Mouse (Mus musculus) midbrain, embryonic 12.5 days (tissue): Measurements from ENCODE around the gene Elfn1. TPM values are rescaled to one million over a fixed set of nuclear protein-coding genes. Genes with fewer than 3 reads are reported as not detected.
"Not testable (repeated sequence)": the region's sequence is repeated elsewhere in the genome, so short reads cannot be mapped to it uniquely, and the experiment has no call there.

Experiments used
- ATAC-seq: fragments of 200-750 bp; cut with Nextera tagmentation; 2 replicates; pipeline ENCODE4 v1.8.0; 2017; ENCODE audit warnings: low read depth, moderate TSS enrichment, moderate library complexity; ENCODE audit not compliant: low FRiP score
- H3K27ac ChIP-seq: fragments of 300-500 bp; sonication (generic); replicated peaks from 2 replicates; pipeline ENCODE4 v1.5.1; 2016; ENCODE audit warnings: mild to moderate bottlenecking
- H3K27me3 ChIP-seq: fragments of 300-500 bp; sonication (generic); 2 replicates; pipeline ENCODE4 v1.6.1; 2016; ENCODE audit warnings: mild to moderate bottlenecking
- H3K36me3 ChIP-seq: fragments of 300-500 bp; sonication (generic); 2 replicates; pipeline ENCODE4 v1.6.1; 2016
- H3K4me1 ChIP-seq: fragments of 300-500 bp; sonication (generic); 2 replicates; pipeline ENCODE4 v1.6.1; 2016
- H3K4me2 ChIP-seq: fragments of 300-500 bp; sonication (generic); replicated peaks from 2 replicates; pipeline ENCODE4 v1.6.1; 2016; ENCODE audit warnings: mild to moderate bottlenecking, moderate library complexity
- H3K4me3 ChIP-seq: fragments of 300-500 bp; sonication (generic); 2 replicates; pipeline ENCODE4 v1.5.1; 2016; ENCODE audit warnings: mild to moderate bottlenecking
- H3K9ac ChIP-seq: fragments of 300-500 bp; sonication (generic); replicated peaks from 2 replicates; pipeline ENCODE4 v1.6.1; 2016; ENCODE audit warnings: mild to moderate bottlenecking, moderate library complexity
- H3K9me3 ChIP-seq: fragments of 300-500 bp; sonication (generic); 2 replicates; pipeline ENCODE4 v1.6.1; 2016; ENCODE audit warnings: mild to moderate bottlenecking
- WGBS: fragments of 180-500 bp; shearing (Covaris S2); methylation state at CpG from one replicate; pipeline ENCODE4 v1.1.7; 2016; 5-methylcytosine and 5-hydroxymethylcytosine counted together
- polyA plus RNA-seq: library from polyadenylated mRNA; unstranded; fragments of >200 nt; fragmentation: Nextera tagmentation; extraction: Ambion mirVana; gene quantifications from 2 replicates; pipeline ENCODE4 v1.2.1, GENCODE M21; 2016

Gene Elfn1
- polyA plus RNA-seq, 1 experiment from 2014 or later, result 0.94 TPM

DNA sequence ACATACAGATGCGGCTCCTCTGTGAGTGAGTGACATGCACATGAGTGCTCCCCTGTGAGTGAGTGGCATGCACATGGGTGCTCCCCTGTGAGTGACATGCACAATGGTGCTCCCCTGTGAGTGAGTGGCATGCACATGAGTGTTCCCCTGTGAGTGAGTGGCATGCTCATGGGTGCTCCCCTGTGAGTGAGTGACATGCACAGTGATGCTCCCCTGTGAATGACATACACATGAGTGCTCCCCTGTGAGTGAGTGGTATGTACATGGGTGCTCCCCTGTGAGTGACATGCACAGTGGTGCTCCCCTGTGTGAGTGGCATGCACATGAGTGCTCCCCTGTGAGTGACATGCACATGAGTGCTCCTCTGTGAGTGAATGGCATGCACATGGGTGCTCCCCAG lies 74.2 kb downstream of the Elfn1 start:
- no peaks in the 10 kb centered on the region for H3K9me3 ChIP-seq
- 96% methylated on average over 1 of the region's 1 CpGs for WGBS
- no peak overlapping the region for H3K4me3 ChIP-seq
- H3K27me3 ChIP-seq, result peaks cover 8% of the 10 kb centered on the region
- no peak overlapping the region for H3K4me2 ChIP-seq
- H3K9ac ChIP-seq, result no peak overlapping the region
- no peaks in the 10 kb centered on the region for H3K36me3 ChIP-seq
- ATAC-seq, result no peak
- peaks cover 12% of the 10 kb centered on the region for H3K4me1 ChIP-seq
- no peak overlapping the region for H3K27ac ChIP-seq

DNA sequence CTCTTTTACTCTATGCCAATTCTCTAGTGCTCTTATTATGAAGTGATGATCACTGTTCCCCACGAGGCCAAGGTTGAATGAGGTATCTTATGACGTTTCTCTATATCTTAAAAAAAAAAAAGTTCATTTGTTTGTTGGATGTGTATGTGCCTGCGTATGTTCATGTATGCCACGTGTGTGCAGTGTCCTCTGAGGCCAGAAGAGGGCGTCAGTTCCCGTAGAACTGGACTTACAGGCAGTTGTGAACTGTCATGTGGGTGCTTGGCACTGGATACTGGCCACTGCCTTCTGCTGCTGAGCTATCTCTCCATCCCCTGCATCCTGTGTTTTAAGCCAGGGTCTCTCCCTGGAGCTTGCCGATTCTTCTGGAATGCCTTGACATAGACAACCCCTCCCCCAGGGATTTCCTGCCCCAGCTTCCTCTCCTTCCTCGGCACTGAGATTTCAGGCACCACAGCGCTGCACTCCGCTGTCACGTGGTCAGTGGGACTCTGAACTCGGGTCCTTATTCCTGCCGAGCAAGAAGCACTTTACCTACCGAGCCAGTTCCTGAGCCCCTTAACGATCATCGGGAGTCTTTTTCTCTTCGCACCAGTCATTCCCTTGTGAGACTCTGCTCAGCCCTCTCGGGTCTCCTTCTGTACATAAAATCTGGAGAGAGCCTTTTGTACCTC lies 77.5 kb downstream of the Elfn1 start:
- Histone ChIP-seq H3K9me3 (no peaks in the 10 kb centered on the region), H3K4me2 (no peak overlapping the region), H3K4me3 (no peak overlapping the region), H3K4me1 (no peaks in the 10 kb centered on the region), H3K27ac (no peak overlapping the region), H3K9ac (no peak overlapping the region), H3K36me3 (no peaks in the 10 kb centered on the region), H3K27me3 (peaks cover 5% of the 10 kb centered on the region)
- 47% methylated on average over 18 of the region's 18 CpGs for WGBS
- ATAC-seq, result no peak

DNA sequence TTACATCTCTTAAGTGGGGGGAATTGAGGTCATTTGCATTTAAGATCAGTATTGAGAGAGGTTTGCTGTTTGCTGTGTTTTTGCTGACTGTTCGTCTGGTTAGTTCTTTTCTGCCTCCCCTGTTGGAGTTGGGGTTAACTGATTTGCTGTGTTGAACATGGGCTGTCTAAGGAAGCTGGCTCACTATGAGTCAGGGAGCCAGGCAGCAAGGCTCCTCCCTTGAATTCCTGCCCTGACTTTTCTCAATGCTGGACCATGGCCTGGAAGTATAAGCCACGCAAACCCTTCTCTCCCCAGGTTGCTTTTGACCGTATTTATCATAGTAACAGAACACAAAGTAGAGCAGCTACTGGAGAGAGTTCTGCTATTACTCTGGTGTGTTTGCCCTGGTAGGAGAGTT lies 83.8 kb downstream of the Elfn1 start:
- WGBS, result 92% methylated on average over 3 of the region's 3 CpGs
- H3K4me2 ChIP-seq, result no peak overlapping the region

DNA sequence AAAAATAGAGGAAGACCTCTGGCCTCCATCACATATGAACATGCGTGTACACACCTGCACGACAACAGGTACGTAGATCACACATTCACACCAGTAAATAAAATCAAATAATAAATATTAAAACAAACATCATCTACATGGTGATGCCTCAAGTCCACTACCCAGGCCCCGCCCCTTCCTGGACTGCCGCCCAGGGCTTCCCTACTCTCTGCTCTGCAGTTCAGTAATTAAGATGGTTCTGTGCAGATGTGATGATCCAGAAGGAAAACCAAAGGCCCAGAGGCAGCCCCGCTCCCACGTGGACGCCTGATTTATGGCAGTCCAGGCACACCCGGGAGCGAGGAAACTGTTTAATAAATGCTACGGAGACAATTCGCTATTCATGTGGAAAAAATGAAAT lies 90.6 kb downstream of the Elfn1 start:
- ATAC-seq, result not testable (repeated sequence)
- H3K27me3 ChIP-seq, result peaks cover 14% of the 10 kb centered on the region
- WGBS, result 83% methylated on average over 12 of the region's 12 CpGs

More for the DNA sequence above, 83.8 kb downstream of the Elfn1 start:
- Histone ChIP-seq H3K4me3 (no peak overlapping the region), H3K27ac (no peak overlapping the region), H3K9ac (no peak overlapping the region), H3K4me1 (no peaks in the 10 kb centered on the region), H3K27me3 (no peaks in the 10 kb centered on the region), H3K36me3 (no peaks in the 10 kb centered on the region), H3K9me3 (peaks cover 10% of the 10 kb centered on the region)
- ATAC-seq, result no peak

DNA sequence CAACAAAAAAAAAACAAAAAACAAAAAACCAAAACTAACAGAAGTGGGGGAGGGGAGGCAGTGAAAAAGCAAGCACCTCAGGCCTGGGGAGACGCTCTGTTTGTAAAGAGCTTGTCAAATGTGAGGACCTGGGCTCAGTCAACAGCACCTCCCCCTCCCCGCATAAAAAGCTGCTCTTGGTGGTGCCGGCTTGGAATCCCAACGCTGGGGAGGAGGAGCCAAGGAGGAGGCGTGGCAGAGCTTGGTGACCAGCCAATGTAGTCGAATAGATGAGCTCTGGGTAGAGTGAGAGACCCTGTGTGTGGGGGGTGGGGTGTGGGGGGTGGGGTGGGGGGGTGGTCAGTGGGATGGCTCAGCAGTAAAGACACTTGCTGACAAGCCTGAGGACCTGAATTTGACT lies 91.2 kb downstream of the Elfn1 start:
- Histone ChIP-seq H3K27me3 (peaks cover 19% of the 10 kb centered on the region), H3K4me3 (no peak overlapping the region)
- WGBS, result 30% methylated on average over 6 of the region's 6 CpGs

More for the DNA sequence above, 90.6 kb downstream of the Elfn1 start:
- H3K36me3 ChIP-seq, H3K9me3 ChIP-seq, H3K27ac ChIP-seq, H3K4me3 ChIP-seq, H3K9ac ChIP-seq, H3K4me1 ChIP-seq, H3K4me2 ChIP-seq: not testable (repeated sequence)

DNA sequence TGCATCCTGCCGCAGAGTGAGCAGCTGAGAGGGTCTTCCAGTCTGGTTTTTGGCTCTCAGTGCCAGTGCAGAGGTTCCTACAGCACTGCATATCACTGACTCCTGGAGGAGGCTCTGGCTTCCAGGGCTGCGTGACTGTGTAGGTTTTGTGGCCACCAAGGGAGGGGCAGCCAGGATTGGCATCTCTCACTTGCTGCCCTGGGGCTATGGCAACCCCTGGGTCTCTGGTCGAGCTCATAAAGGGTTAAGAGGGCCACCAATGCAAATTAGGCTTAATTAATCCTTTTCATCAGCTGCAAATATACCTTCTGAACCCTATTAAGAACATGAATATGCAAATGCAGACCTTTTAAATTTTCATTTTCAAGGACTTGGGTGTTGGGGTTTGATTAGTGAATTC lies 94.8 kb downstream of the Elfn1 start:
- peaks cover 54% of the 10 kb centered on the region for H3K27me3 ChIP-seq
- H3K4me1 ChIP-seq, result peaks cover 18% of the 10 kb centered on the region; the same call in 1 of the 2 replicates
- no peak overlapping the region for H3K27ac ChIP-seq
- no peak overlapping the region for H3K4me2 ChIP-seq
- no peak for ATAC-seq
- H3K4me3 ChIP-seq, result no peak overlapping the region
- no peak overlapping the region for H3K9ac ChIP-seq
- no peaks in the 10 kb centered on the region for H3K36me3 ChIP-seq
- H3K9me3 ChIP-seq, result no peaks in the 10 kb centered on the region
- WGBS, result 63% methylated on average over 3 of the region's 3 CpGs

More for the DNA sequence above, 91.2 kb downstream of the Elfn1 start:
- Histone ChIP-seq H3K4me1 (peaks cover 7% of the 10 kb centered on the region; the same call in 1 of the 2 replicates), H3K4me2 (no peak overlapping the region), H3K27ac (no peak overlapping the region), H3K36me3 (no peaks in the 10 kb centered on the region), H3K9ac (no peak overlapping the region), H3K9me3 (no peaks in the 10 kb centered on the region)
- ATAC-seq, result no peak

DNA sequence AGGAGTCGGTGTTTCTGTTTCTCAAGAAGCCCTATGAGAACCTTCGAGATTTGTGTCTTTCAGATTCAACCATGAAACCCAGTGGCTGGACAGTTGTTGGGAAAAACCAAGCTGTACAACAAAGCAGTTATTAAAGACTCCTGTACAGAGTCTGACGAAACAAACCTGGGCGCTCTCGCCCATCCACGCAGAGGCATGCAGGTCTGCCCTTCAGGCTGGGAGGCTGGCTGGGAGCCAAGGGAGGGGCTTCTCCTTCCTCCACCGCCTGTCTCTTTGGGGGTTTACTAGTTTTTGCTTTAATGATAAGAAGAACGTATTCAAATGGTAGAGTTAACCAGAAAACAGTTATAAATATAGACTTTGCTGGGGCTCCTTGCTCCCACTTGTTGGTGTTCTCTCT lies 99.1 kb downstream of the Elfn1 start:
- peaks cover 33% of the 10 kb centered on the region for H3K4me1 ChIP-seq
- no peaks in the 10 kb centered on the region for H3K9me3 ChIP-seq
- H3K4me2 ChIP-seq, result no peak overlapping the region
- no peak overlapping the region for H3K4me3 ChIP-seq
- 79% methylated on average over 8 of the region's 8 CpGs for WGBS
- H3K27ac ChIP-seq, result no peak overlapping the region
- no peak for ATAC-seq
- H3K9ac ChIP-seq, result no peak overlapping the region
- H3K27me3 ChIP-seq, result peaks cover 88% of the 10 kb centered on the region
- no peaks in the 10 kb centered on the region for H3K36me3 ChIP-seq

DNA sequence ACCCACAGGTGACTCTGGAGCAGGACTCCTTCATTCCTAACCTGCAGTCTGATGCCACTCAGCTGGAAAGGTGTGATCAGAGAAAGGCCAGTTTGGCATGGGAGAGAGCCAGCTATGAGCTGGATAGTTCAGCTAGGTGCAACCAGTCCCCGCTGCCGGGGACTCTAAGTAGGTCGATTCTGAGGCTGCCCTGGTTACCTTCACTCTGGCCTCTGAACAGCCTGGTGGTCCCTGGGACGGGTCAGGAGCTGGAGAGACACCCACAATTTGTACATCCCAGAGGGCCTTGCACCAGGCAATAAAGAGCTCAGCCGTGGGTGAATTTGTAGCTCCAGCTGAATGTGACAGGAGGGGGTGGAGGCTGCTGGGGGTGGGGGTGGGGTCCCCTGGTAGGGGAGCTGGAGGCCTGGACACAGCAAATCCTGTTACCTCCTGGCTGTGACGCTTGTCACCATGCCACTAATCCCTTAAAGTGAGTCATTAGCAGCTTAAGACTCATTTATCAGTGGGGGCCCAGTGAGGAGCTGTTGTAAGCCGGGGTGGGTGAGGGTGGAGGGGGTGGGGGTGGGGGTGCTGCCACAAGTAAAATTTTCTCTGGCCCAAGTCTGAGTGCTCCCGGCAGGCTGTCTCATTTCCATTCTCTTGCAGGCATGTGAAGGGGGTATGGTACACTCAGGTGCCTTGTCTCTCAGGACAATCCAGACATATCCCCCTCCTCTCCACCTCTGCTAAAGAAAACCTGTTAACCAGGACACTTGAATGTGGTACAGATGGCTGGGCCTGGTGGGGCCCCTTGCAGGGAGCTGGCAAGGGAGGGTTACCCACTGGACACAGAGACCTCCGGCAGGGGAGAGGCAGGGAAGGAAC lies 100.1 kb downstream of the Elfn1 start:
- no peaks in the 10 kb centered on the region for H3K9me3 ChIP-seq
- no peak overlapping the region for H3K9ac ChIP-seq
- H3K4me2 ChIP-seq, result no peak overlapping the region
- H3K4me3 ChIP-seq, result no peak overlapping the region
- H3K4me1 ChIP-seq, result peaks cover 28% of the 10 kb centered on the region
- H3K27me3 ChIP-seq, result peaks cover 86% of the 10 kb centered on the region
- WGBS, result 18% methylated on average over 9 of the region's 9 CpGs
- no peak overlapping the region for H3K27ac ChIP-seq
- peak; percentile 83 for ATAC-seq
- no peaks in the 10 kb centered on the region for H3K36me3 ChIP-seq

DNA sequence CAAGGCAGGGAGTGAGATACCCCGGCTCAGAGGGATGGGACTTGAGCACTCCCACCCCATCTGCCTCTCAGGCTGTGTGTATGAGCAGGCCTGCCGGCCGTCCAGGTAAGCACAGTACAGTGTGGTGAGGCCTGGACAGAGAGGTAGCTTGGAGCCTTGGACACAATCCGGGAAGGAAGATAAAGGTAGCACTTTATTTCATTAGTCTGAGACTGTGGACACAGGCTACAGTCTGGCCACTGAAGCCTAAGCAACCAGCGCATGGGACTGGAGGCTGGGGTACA lies 100.7 kb downstream of the Elfn1 start:
- H3K9me3 ChIP-seq, result no peaks in the 10 kb centered on the region
- H3K4me3 ChIP-seq, result no peak overlapping the region
- H3K36me3 ChIP-seq, result no peaks in the 10 kb centered on the region
- H3K27me3 ChIP-seq, result peaks cover 86% of the 10 kb centered on the region
- H3K4me2 ChIP-seq, result no peak overlapping the region
- H3K4me1 ChIP-seq, result peaks cover 28% of the 10 kb centered on the region
- WGBS, result 59% methylated on average over 5 of the region's 5 CpGs
- no peak overlapping the region for H3K27ac ChIP-seq
- peak; percentile 50; the same call in 1 of the 2 replicates for ATAC-seq
- H3K9ac ChIP-seq, result no peak overlapping the region

DNA sequence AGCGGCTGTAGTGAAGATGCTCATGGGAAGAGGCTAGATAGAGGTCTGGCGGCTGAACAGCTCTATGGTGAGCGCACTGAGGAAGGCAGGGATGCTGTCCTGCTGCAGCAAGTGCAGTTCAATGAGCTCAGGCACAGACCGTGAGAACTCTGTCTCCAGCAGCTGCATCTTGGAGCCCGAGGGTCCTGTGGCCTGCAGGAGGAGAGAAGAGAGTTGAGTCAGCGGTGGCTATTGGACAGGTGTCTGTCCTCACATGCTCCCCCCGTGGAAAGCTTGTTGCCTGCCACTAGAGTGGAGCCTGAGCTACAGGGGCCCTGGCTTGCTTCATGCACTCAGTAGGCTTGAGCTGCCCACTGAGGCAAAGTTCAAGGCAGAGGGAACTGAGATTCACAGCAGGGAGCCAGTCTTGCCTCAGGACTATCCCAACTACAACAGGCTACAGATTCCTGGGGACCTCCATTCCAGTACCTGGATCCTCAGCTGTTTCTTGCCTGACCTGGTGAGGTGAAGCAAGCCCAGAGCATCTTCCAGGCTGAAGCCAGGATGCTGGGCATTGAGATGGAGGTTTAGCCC lies 101.4 kb downstream of the Elfn1 start:
- Histone ChIP-seq H3K36me3 (no peaks in the 10 kb centered on the region), H3K9ac (no peak overlapping the region), H3K27ac (no peak overlapping the region), H3K4me2 (no peak overlapping the region), H3K27me3 (peaks cover 84% of the 10 kb centered on the region), H3K4me3 (no peak overlapping the region), H3K9me3 (no peaks in the 10 kb centered on the region), H3K4me1 (peaks cover 28% of the 10 kb centered on the region)
- 76% methylated on average over 7 of the region's 7 CpGs for WGBS
- no peak for ATAC-seq

DNA sequence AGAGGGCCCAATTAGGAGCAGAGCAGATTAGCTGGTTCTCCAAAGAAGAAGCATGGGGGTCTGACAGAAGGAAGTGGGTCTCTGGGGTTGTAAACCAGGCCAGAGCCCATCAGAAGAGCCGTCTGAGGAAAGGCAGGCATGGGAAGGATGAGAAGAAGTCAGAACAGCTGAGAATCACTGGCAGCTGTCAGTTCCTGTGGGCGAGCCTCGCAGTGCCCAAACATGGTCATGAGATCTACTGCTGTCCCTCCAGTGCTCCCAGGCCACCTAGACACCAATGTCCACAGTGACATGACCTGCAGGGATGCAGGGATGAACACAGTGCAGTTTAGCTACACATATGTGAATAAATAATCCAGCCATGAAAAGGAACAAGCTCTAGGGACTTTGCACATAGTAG lies 102.7 kb downstream of the Elfn1 start:
- WGBS, result 83% methylated on average over 3 of the region's 3 CpGs

DNA sequence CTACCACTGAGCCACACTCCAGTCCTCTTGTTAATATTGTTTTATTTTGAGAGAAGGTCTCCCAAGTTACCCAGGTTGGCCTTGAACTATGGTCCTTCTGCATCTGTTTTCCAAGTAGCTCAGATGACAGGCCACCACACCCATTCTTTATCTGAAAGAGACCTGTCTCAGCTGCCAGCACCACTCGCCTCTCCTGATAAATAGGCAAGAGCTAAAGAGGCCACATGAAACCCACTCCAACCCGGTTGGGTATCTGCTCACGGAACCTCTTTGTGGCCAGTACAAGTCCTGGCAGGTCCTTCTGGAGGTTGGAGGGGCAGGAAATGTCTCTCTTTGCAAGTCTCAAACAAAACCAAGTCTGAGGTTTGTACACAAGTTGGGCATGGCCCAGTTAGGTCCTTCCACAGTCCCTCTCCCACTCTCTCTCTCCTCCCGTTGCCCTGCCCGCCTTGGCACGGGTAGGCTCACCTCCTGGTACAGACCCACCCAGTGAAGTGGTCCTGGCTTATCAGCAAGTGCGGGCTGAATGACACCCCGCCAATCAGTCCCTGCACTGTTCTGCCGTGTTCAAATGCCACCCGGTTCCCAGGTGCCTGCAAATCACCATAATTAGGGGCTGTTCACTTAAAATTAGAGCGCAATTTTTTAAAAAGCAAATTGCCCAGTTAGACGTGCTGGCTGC lies 104.7 kb downstream of the Elfn1 start:
- ATAC-seq, result no peak
- 92% methylated on average over 12 of the region's 12 CpGs for WGBS

More for the DNA sequence above, 102.7 kb downstream of the Elfn1 start:
- no peak overlapping the region for H3K9ac ChIP-seq
- H3K4me1 ChIP-seq, result peaks cover 31% of the 10 kb centered on the region
- no peak for ATAC-seq
- H3K27ac ChIP-seq, result no peak overlapping the region
- no peaks in the 10 kb centered on the region for H3K36me3 ChIP-seq
- H3K9me3 ChIP-seq, result no peaks in the 10 kb centered on the region
- no peak overlapping the region for H3K4me3 ChIP-seq
- H3K27me3 ChIP-seq, result peaks cover 81% of the 10 kb centered on the region
- no peak overlapping the region for H3K4me2 ChIP-seq

More for the DNA sequence above, 104.7 kb downstream of the Elfn1 start:
- Histone ChIP-seq H3K4me1 (peaks cover 20% of the 10 kb centered on the region), H3K9ac (no peak overlapping the region), H3K27me3 (peaks cover 61% of the 10 kb centered on the region), H3K36me3 (no peaks in the 10 kb centered on the region), H3K4me3 (no peak overlapping the region), H3K4me2 (no peak overlapping the region), H3K9me3 (no peaks in the 10 kb centered on the region), H3K27ac (no peak overlapping the region)
